Mouse (Mus musculus): ENCODE results near the gene Ankrd44.
A peak's percentile ranks its signal among the peaks of the same experiment; 100 is the strongest.

Gene Ankrd44

DNA sequence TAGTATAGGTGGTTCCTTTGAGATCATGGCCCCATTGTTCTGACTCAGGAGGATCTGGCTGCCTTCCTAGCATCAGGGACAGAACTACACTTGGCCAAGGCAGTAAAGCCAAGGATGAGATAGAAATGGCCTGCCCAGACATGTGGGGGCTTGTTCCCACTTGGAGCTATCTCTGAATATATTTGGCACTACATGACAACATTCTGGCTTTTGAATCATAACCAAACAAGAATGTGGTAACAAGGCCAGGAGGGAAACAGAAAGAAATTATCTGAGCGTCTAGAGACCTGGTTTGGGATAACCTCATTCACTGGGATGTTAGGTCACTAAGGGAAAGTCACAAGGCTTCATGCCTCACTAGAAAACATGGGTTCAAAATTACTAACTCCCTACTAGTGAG is 81.8 kb downstream of the Ankrd44 start:
- no peak for DNase-seq

DNA sequence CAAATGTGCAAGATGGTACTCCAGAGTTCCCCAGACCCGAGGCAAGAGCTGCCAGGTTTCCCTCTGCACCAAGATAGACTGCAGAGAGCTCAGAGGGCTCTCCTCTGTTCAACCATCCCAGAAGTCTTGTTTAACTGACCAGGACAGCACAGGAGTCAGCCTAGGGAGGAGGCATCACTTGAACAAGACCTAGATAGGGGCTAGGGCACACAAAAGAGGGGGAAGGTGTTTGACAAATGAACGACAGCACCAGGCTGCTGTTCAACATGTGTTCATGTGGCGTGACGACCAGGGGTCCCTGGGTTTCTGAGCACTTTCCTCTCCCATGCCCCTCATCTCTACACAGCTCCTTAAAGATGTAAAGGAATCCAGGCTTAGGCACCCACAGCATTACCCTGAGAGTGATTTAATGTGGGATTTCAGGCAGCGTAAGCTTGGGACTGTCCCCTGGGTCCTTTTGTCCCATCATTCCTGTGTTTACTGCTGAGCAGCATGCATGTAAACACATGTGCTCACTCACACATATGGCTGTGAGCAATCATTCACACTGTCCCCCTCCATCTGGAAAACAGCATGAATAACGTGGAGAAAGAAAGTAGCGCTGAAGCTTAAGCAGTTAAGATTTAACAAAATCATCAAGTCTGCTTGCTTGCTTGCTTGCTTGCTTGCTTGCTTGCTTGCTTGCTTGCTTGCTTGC is 83.3 kb downstream of the Ankrd44 start:
- DNase-seq, result no peak

DNA sequence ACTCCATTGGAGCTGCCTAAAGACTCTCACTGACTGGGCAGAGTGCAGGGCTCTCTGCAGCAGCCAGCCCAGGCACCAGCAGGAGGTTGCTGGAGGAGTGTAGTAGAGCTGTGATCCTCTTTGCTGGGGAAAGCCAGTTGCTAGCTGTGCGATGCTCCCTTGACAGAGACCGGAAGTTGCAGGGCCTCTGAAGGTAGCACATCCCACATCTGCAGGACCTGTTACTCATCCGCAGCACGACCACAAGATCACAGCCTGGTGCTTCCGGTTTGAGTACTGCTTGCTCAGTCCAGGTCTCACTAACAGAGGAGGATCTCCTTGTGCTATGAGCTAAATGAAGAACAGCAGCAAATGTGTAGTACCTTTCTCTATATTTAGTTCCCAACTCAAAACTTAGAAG is 84.4 kb downstream of the Ankrd44 start:
- no peak for DNase-seq

DNA sequence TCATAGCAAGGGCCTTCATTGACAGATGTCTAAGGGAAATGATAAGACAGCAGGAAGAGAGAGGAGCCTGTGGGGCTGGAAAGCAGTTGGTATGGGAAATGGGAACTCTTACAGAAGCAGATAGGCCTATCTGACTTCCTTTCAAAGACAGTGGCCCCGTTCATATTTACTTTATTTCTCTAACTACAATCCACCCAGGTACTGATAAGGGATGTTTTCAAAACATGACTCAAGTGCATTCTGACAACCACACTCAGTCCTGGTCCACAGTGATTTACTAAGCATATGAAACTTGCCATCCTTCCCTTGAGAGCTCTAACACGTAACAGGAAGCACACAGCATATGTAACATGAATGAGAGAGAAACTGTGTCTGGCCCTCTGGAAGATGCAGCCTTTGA is 86.1 kb downstream of the Ankrd44 start:
- no peak for DNase-seq

DNA sequence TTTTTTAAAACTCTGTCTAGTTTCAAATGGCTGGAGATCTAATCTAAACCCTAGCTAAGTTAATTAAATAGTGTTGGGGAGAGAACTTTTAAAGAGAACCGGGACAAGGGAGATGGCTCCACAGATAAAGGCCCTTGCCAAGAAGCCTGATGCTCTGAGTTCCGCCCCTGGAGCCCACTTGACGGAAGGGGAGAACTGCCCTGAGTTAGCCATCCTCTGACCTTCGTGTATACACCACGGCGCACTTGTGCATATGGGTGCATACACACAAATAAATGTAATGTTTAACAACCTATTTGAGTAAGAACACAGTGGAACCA is 87.7 kb downstream of the Ankrd44 start:
- no peak for DNase-seq

DNA sequence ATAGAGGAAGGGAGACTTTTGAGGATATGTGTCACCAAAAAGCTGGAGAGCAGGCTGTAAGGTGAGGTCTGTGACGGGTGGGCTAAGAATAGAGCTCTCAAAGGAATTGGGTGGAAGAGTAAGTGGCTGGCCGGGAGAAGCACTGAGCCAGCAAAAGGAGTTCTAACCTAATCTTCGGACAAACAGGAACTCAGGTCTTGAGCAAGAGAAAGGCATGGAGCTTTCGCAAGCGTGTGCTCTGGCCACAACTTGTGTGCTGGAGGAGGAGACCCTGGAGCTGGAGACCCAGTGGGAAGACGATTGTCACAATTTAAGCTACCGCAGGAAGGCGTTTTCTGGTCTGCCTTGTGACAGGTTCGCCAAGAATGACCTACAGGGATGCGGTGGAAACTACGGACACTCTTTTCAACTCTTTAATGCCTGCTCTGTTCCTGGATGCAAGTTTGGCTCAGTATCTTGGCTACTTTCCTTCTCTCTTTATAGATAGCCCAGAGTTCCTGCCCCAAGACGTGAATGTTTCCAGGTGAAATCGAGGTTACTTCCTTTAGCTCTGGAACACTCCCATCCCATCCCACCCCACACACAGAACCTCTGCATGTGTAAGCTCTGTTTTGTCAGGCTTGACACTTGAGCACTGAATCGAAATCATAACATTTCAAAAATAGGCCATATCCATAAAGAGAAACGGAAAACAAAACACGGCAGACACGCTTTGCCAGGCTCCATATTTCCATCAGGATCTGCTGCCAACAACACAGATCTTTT is 88.3 kb downstream of the Ankrd44 start:
- DNase-seq, result no peak

- no peak for DNase-seq
Measured at GRCm38 (mm10) chr1:54835661-54836205, 90.5 kb downstream of the Ankrd44 start.

DNA sequence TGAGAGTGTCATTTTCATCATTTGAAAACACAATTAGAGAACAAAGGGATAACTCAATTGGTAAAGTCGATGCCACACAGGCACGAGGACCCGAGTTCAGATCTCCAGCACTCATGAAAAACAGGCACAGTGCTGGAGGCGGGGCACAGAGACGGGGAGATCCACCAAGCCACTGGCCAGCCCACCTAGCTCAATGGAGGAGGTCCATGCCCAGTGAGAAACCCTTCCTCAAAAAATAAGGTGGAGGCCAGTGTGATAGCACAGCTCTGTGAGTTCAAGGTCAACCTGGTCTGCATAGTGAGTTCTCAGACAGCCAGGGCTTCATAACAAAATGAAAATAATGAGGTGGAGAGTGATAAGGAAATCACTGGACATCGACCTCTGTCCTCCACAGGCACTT is 93.0 kb downstream of the Ankrd44 start:
- DNase-seq, result no peak

DNA sequence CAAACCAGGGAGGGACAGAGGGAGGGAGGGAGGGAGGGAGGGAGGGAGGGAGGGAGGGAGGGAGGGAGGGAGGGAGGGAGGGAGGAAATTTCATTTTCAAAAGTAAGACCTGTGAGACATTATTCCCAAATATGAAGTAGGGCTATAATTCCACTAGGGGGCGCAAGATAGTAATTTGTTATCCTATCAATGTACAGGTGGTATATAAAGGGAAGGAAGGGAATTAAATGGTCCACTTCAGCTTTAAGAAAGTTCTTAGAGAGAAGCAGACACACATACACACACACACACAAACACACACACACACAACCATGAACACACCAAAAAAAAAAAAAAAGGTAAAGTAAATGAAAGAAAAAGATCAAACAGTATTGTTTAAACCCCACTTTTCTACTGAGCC is 93.4 kb downstream of the Ankrd44 start:
- DNase-seq, result peak; percentile 32

GRCm38 (mm10) chr1:54830223-54830622 is 96.0 kb downstream of the Ankrd44 start:
- peak; percentile 6 for DNase-seq

DNA sequence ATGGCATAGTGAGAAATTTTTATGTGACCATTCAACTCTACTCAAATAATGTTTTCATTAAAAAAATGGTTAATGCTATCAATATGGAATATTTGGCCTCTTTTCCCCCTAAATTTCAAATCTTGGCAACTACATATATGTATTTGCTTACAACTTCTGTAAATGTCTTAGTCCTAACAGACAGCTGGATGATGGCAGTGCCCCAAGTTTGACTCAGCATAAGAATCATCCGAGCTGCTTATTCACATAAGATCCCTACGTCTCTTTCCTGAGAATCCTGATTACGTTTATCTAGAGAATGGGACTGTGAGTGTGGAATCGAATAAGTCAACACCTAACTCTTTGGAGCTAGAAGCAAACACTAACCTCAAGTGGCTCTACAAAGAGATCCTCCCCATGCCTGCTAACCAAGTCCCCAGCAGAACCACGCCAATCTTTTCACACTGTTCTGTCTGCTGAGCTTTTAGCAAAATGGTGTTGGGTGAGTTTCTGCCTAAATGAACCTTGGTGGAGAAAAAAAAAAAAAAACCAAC is 96.4 kb downstream of the Ankrd44 start:
- no peak for DNase-seq

DNA sequence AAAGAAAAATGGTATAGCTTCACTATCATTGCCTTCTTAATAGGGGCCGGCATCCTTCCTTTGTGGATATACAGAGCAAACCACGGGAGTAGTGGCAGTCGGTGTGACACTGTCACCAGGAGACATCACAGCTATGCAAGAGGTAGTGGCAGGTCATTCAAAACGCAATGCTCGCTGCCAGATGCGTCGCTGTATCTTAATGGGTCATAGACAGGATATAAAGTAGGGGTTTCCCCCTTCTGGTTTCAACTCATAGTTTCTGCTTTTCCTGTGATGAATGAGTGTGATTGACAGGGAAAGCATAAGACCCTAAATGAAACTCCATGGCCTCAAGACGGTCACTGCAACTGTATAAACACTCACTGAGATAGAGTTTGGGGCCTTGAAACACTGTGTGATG is 98.4 kb downstream of the Ankrd44 start:
- DNase-seq, result no peak

DNA sequence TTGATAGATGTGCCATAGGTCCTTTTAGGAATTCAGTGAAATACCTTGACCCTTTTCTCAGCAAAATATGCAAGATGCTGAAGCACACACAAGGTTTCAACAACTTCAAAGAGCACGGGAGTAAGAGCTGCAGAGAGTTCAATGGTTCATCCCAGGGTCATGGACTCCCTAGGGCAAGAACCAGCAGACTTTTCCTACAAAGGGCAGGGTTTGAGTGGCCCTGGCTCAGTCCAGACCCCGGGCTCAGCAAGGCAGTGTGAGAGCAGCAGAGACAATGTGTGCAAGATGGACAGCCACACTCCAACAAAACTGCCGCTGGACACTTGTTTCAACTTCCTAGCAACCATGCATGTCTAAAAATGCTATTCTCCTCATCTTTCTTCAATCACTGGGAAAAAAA is 98.8 kb downstream of the Ankrd44 start:
- no peak for DNase-seq

- no peak for DNase-seq
Measured at GRCm38 (mm10) chr1:54826426-54826986, 99.7 kb downstream of the Ankrd44 start.

- no peak for DNase-seq
Measured at GRCm38 (mm10) chr1:54825718-54826425, 100.3 kb downstream of the Ankrd44 start.

GRCm38 (mm10) chr1:54824106-54824808 is 101.9 kb downstream of the Ankrd44 start:
- no peak for DNase-seq

GRCm38 (mm10) chr1:54821797-54822196 is 104.4 kb downstream of the Ankrd44 start:
- peak; percentile 42 for DNase-seq

- DNase-seq, result no peak
Measured at GRCm38 (mm10) chr1:54815206-54815855, 110.9 kb downstream of the Ankrd44 start.

- DNase-seq, result no peak
Measured at GRCm38 (mm10) chr1:54809811-54810549, 116.2 kb downstream of the Ankrd44 start.

DNA sequence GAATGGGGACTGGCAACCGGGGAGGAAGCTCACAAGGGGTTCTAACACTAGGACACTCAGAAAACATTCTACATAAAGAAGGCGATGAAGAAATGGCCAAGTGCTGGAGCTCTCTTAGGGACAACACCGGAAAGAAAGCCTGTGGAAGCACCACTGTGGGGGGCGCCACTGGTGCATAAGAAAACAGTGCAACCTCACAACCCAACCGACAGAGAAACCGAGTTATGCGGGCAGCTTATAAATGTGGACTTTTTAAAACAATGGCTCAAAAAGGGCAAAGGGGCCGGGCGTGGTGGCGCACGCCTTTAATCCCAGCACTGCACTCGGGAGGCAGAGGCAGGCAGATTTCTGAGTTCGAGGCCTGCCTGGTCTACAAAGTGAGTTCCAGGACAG is 117.1 kb downstream of the Ankrd44 start:
- no peak for DNase-seq

DNA sequence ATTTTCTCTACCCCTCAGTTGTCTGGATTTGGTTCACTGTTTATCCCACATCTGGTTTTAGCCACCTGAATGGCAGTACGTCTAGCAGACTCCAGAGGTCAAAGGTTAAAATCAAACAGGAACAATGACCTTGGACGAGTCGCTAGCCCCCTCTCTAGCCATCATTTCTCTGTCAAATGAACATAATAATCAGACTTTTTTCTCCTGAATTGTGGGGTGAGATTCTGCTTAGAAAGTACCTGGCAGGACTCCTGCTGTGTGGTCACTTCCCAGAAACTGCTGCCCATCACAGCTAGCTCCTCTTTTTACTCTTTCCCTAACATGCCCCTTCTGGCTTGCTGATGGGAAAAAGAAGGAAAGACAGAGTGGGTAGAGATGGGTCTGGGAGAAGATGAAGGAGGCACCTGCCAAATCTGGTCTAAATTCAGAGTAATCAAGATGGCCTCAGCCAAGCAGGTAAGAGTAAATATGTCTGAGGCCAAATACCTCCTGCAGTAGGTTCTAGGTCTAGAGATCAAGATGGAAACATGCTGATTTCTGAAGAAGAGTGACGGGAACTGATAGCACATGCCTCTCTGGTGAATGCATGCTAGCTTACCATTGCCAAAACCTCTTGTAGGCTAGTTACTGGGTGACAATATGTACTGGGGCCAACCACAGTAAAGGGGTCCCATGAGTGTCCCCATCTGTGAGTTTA is 117.6 kb downstream of the Ankrd44 start:
- DNase-seq, result no peak
